Mouse (Mus musculus): ENCODE measurements around the gene Gatd1.

DNA sequence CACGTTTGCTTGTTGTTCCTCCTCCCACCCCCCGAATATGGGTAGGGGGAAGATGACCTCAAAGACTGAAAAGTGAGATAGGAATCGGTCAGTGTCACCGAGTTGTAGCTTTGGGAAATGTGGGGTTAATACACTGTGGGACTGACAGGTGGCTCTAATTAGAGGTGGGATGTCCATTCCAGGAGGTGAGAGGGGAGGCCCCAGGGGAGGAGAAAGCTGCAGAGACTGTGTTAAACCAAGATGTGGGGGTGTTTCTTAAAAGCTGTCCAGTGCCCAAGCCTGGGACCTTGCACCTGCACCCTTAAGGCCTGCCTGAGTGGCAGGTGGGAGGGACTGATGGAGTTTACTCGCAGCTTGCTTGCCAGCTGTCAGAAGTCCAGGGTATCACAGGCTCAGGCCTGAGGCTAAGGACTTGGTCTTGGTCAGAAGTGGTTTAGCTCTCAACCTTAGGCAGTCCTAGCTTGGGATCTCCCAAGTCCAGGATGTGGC lies 48.4 kb upstream of the Gatd1 start:
- no peak for TF ChIP-seq CTCF (IDR thresholded peaks at IDR 0.05; ENCODE audit: extremely low read depth, insufficient read length, insufficient replicate concordance, low read depth, low read length)
- TF ChIP-seq POLR2A (IDR thresholded peaks at IDR 0.05; ENCODE audit: low read depth, low read length): no peak
